Mouse (Mus musculus) CH12F3 (cell line): ENCODE data around the gene Olfr1282.
"Not testable (repeated sequence)": the region's sequence is repeated elsewhere in the genome, so short reads cannot be mapped to it uniquely, and the experiment has no call there.

Source experiments
- in situ Hi-C: fragments of 300-500 bp; cut with MboI; formaldehyde crosslinking; loops from 2 replicates; pipeline ENCODE4 v1.14.3; 2020; ENCODE audit warnings: low sequenced_read_pairs

Olfr1282 gene

GRCm38 (mm10) chr2:111335976-111336375, at the start of gene Olfr1282:
Olfr1282 (minus strand) TSS chr2:111336076.
- in situ Hi-C loops = no loop called here

- in situ Hi-C loops = no loop called here
Observed at GRCm38 (mm10) chr2:111375222-111375621, 39.3 kb upstream of the Olfr1282 start, which contains the start of gene Olfr1284. Olfr1284 (plus strand) TSS chr2:111375522.

GRCm38 (mm10) chr2:111366490-111366889, 30.6 kb upstream of the Olfr1282 start, which contains the start of gene Olfr1283:
Olfr1283 (plus strand) TSS chr2:111366790.
- in situ Hi-C loops = no loop called here

GRCm38 (mm10) chr2:111333721-111334120, 2.2 kb downstream of the Olfr1282 start:
- in situ Hi-C loops = not testable (repeated sequence)

- in situ Hi-C loops = no loop called here
Observed at GRCm38 (mm10) chr2:111326220-111326619, 9.7 kb downstream of the Olfr1282 start, which contains the start of gene Olfr1281. Olfr1281 (plus strand) TSS chr2:111326520.

- in situ Hi-C loops = no loop called here
Observed at GRCm38 (mm10) chr2:111313717-111314116, 22.2 kb downstream of the Olfr1282 start, which contains the start of gene Olfr1280. Olfr1280 (plus strand) TSS chr2:111314017.

GRCm38 (mm10) chr2:111300374-111300773, 35.5 kb downstream of the Olfr1282 start, which contains the start of gene Olfr1279:
Olfr1279 (plus strand) TSS chr2:111300635.
- in situ Hi-C loops = no loop called here

- in situ Hi-C loops = no loop called here
Observed at GRCm38 (mm10) chr2:111298541-111298940, 37.3 kb downstream of the Olfr1282 start.

- in situ Hi-C loops = no loop called here
Observed at GRCm38 (mm10) chr2:111289836-111290235, 46.0 kb downstream of the Olfr1282 start, which contains the start of gene Olfr1278. Olfr1278 (plus strand) TSS chr2:111290136.
